Mouse (Mus musculus): ENCODE results near the gene Mpzl1.
A peak's percentile ranks its signal among the peaks of the same experiment; 100 is the strongest.

GRCm38 (mm10) chr1:165665758-165666157, 31.4 kb upstream of the Mpzl1 start:
- no peak for TF ChIP-seq POLR2A (IDR thresholded peaks at IDR 0.05; ENCODE audit: insufficient read depth, low read depth, low read length)
- TF ChIP-seq EP300 (IDR thresholded peaks at IDR 0.05; ENCODE audit: insufficient read depth, low read depth, low read length), result 0 out of 2 replicates have a peak, but pooled peaks have one; percentile 29
- TF ChIP-seq CTCF (IDR thresholded peaks at IDR 0.05), result no peak

Measured in heart, adult 2 months (tissue).